ENCODE assay signal across 32 mouse cellular contexts in the genomic region with DNA sequence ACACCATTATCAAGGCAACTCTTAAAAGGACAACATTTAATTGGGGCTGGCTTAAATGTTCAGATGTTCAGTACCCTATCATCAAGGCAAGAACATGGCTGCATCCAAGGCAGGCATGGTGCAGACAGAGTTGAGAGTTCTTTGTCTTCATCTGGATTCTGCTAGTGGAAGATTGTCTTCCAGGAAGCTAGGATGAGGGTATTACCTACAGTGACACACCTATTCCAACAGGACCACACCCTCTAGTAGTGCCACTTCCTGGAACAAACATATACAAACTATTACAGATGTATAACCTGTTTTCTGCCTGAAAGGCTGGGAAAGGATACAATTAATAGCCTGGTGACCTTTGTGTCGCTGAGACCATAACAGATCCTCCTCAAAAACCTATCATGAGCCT. TPM values are rescaled to one million over a fixed set of nuclear protein-coding genes. Genes with fewer than 3 reads are reported as not detected.
DNase-seq lines count a peak whose midpoint lies in the region; ATAC-seq and TF ChIP-seq lines count a peak whose summit lies in the region.
"Had no signal": no experiment of that assay in that cellular context is flagged by ENCODE, and none has a peak within 500 bp of the region (broad histone marks: within the 10 kb centered on the region; RNA-seq: fewer than 3 reads in every experiment).

No protein-coding gene starts in this region.

- 70% methylated on average over 1 of the region's 1 CpGs for WGBS in liver, embryonic 12.5 days (ENCODE audit: insufficient replicate concordance)
- 74% methylated on average over 1 of the region's 1 CpGs for WGBS in intestine, postnatal 0 days
- 61% methylated on average over 1 of the region's 1 CpGs for WGBS in liver, embryonic 14.5 days (ENCODE audit: insufficient replicate concordance)

- no peak for TF ChIP-seq CTCF in intestine, postnatal 0 days (IDR thresholded peaks at IDR 0.05; ENCODE audit: low read depth)
- no peak for TF ChIP-seq CTCF in liver, embryonic 14.5 days (IDR thresholded peaks at IDR 0.05; ENCODE audit: low read depth)
- no peak for TF ChIP-seq CTCF in layer of hippocampus, adult 2 months (conservative IDR thresholded peaks at IDR 0.05)

- H3K4me2 ChIP-seq in liver, embryonic 12.5 days = no peak overlapping the region
- no peak overlapping the region for H3K4me2 ChIP-seq in intestine, postnatal 0 days (replicated peaks; ENCODE audit: low read depth)
- H3K4me2 ChIP-seq in liver, embryonic 14.5 days (ENCODE audit: low read depth) = no peak overlapping the region
- H3K4me2 ChIP-seq: forebrain, embryonic 13.5 days; hindbrain, embryonic 12.5 days; hindbrain, embryonic 15.5 days had no signal

- H3K9me3 ChIP-seq in liver, embryonic 12.5 days (replicated peaks) = no peaks in the 10 kb centered on the region
- no peaks in the 10 kb centered on the region for H3K9me3 ChIP-seq in intestine, postnatal 0 days (ENCODE audit: control insufficient read depth)
- no peaks in the 10 kb centered on the region for H3K9me3 ChIP-seq in liver, embryonic 14.5 days (ENCODE audit: control insufficient read depth, low read length)
- H3K9me3 ChIP-seq: forebrain, embryonic 10.5 days; forebrain, embryonic 13.5 days; hindbrain, embryonic 12.5 days; hindbrain, embryonic 15.5 days had no signal

- peak; percentile 90 for ATAC-seq in liver, embryonic 12.5 days
- ATAC-seq in intestine, postnatal 0 days = peak; percentile 49
- ATAC-seq in liver, embryonic 14.5 days (ENCODE audit: insufficient read depth) = peak; percentile 71
- ATAC-seq: activated CD4-positive, CD25-positive, alpha-beta regulatory T cell, adult 4 months; forebrain, embryonic 13.5 days; forebrain, embryonic 16.5 days had no signal

- H3K9ac ChIP-seq in liver, embryonic 12.5 days = no peak overlapping the region
- no peak overlapping the region for H3K9ac ChIP-seq in intestine, postnatal 0 days (ENCODE audit: low read depth, low read length)
- H3K9ac ChIP-seq in liver, embryonic 14.5 days (replicated peaks) = no peak overlapping the region
- H3K9ac ChIP-seq: forebrain, embryonic 13.5 days; hindbrain, embryonic 12.5 days; hindbrain, embryonic 15.5 days had no signal

- no peaks in the 10 kb centered on the region for H3K27me3 ChIP-seq in liver, embryonic 12.5 days (replicated peaks)
- H3K27me3 ChIP-seq in intestine, postnatal 0 days (replicated peaks; ENCODE audit: control insufficient read depth, insufficient read depth, low read length) = no peaks in the 10 kb centered on the region
- no peaks in the 10 kb centered on the region for H3K27me3 ChIP-seq in liver, embryonic 14.5 days (ENCODE audit: control insufficient read depth, insufficient read depth, low read length)
- H3K27me3 ChIP-seq: forebrain, embryonic 13.5 days; hindbrain, embryonic 12.5 days; hindbrain, embryonic 15.5 days had no signal

- DNase-seq in liver = no peak
- DNase-seq in liver, embryonic 14.5 days (ENCODE audit: low read depth in 3 of 3, low spot score in 3 of 3) = peak in 1 of 3 experiments; percentile 31
- no peak for DNase-seq in layer of hippocampus, adult 2 months (ENCODE audit: low spot score in 2 of 2)
- no peak for DNase-seq in frontal cortex, postnatal 25 days (ENCODE audit: low spot score in 2 of 2)
- no peak for DNase-seq in layer of hippocampus, adult 9-10 months (ENCODE audit: low spot score)
- DNase-seq: adrenal gland, adult 8-10 months; adrenal gland, postnatal 25 days; cerebellum, adult 11-12 months; cerebellum, adult 8-10 months; cerebellum, postnatal 10 days; cerebellum, postnatal 36 days; gastrocnemius, postnatal 25 days; heart, adult 18-20 months had no signal

- H3K4me3 ChIP-seq in liver, embryonic 12.5 days = no peak overlapping the region
- no peak overlapping the region for H3K4me3 ChIP-seq in intestine, postnatal 0 days (ENCODE audit: low read depth, low read length)
- no peak overlapping the region for H3K4me3 ChIP-seq in liver, embryonic 14.5 days (ENCODE audit: insufficient read depth in 1 of 2, low read depth in 2 of 2, low read length in 2 of 2)
- H3K4me3 ChIP-seq in layer of hippocampus, adult 2 months = no peak overlapping the region
- H3K4me3 ChIP-seq: forebrain, embryonic 10.5 days; forebrain, embryonic 13.5 days; hindbrain, embryonic 12.5 days; hindbrain, embryonic 15.5 days had no signal

- H3K4me1 ChIP-seq in liver, embryonic 12.5 days = peaks cover 28% of the 10 kb centered on the region
- no peaks in the 10 kb centered on the region for H3K4me1 ChIP-seq in intestine, postnatal 0 days (replicated peaks; ENCODE audit: control insufficient read depth, insufficient read depth, low read length)
- peaks cover 11 to 23% of the 10 kb centered on the region in 2 experiments for H3K4me1 ChIP-seq in liver, embryonic 14.5 days (replicated peaks; ENCODE audit: control insufficient read depth in 2 of 2, insufficient read depth in 2 of 2, low read length in 1 of 2)
- H3K4me1 ChIP-seq: forebrain, embryonic 10.5 days; forebrain, embryonic 13.5 days; hindbrain, embryonic 12.5 days; hindbrain, embryonic 15.5 days had no signal

- no peak overlapping the region for H3K27ac ChIP-seq in liver, embryonic 12.5 days
- H3K27ac ChIP-seq in intestine, postnatal 0 days (ENCODE audit: low read depth, low read length) = no peak overlapping the region
- H3K27ac ChIP-seq in liver, embryonic 14.5 days = no peak overlapping the region
- no peak overlapping the region for H3K27ac ChIP-seq in layer of hippocampus, adult 2 months
- H3K27ac ChIP-seq: forebrain, embryonic 10.5 days; forebrain, embryonic 13.5 days; hindbrain, embryonic 12.5 days; hindbrain, embryonic 15.5 days had no signal

- H3K36me3 ChIP-seq in liver, embryonic 12.5 days = no peaks in the 10 kb centered on the region
- no peaks in the 10 kb centered on the region for H3K36me3 ChIP-seq in intestine, postnatal 0 days (ENCODE audit: control insufficient read depth, insufficient read depth)
- H3K36me3 ChIP-seq in liver, embryonic 14.5 days (replicated peaks; ENCODE audit: control insufficient read depth, insufficient read depth, low read depth) = no peaks in the 10 kb centered on the region
- H3K36me3 ChIP-seq: forebrain, embryonic 10.5 days; hindbrain, embryonic 12.5 days; hindbrain, embryonic 15.5 days had no signal

- no peak for TF ChIP-seq EP300 in liver, embryonic 14.5 days (IDR thresholded peaks at IDR 0.05; ENCODE audit: low read depth)

RNA-seq across cellular contexts. Expression of gene Hsd3b1, which starts 10.7 kb away (rescaled TPM):
- 11.0 and 11.7 TPM in 2 replicates for polyA plus RNA-seq in liver, embryonic 12.5 days (2016; fragmentation: Nextera tagmentation; extraction: Ambion mirVana)
- 0.31 and 0.42 TPM in 2 replicates for polyA plus RNA-seq in intestine, postnatal 0 days (2015; fragmentation: Nextera tagmentation; extraction: Ambion mirVana)
- polyA plus RNA-seq in liver, embryonic 14.5 days (2012; rRNA removed) = 9.7 and 12.9 TPM in 2 replicates
- 15.8 and 16.8 TPM in 2 replicates for polyA plus RNA-seq in liver, embryonic 14.5 days (2014; fragmentation: Nextera tagmentation; extraction: Ambion mirVana)
- total RNA-seq in layer of hippocampus, adult 2 months (2021) = not detected
- total RNA-seq: gastrocnemius, postnatal 25 days; heart, adult 18-20 months; heart, postnatal 25 days; hematopoietic stem cell, adult 5-6 weeks had no signal
- polyA plus RNA-seq: activated CD4-positive, CD25-positive, alpha-beta regulatory T cell, adult 4 months; cortical plate, adult 2 months; embryonic facial prominence, embryonic 14.5 days; forebrain, embryonic 13.5 days; forebrain, embryonic 16.5 days; gonadal fat pad, adult 2 months; heart, embryonic 14.5 days; heart, postnatal 0 days; hindbrain, embryonic 15.5 days had no signal

RNA-seq across cellular contexts. Expression of gene Hsd3b6, which starts 34.7 kb away (rescaled TPM):
- polyA plus RNA-seq in liver, embryonic 12.5 days (2016; fragmentation: Nextera tagmentation; extraction: Ambion mirVana) = 45.7 and 53.1 TPM in 2 replicates
- not detected in 2 replicates for polyA plus RNA-seq in intestine, postnatal 0 days (2015; fragmentation: Nextera tagmentation; extraction: Ambion mirVana)
- 3.5 and 3.8 TPM in 2 replicates for polyA plus RNA-seq in liver, embryonic 14.5 days (2012; rRNA removed)
- 3.9 and 7.0 TPM in 2 replicates for polyA plus RNA-seq in liver, embryonic 14.5 days (2014; fragmentation: Nextera tagmentation; extraction: Ambion mirVana)
- total RNA-seq in layer of hippocampus, adult 2 months (2021) = not detected
- total RNA-seq: ES-E14; gastrocnemius, adult 8-10 months; gastrocnemius, postnatal 25 days; heart, adult 18-20 months; heart, postnatal 25 days; hematopoietic stem cell, adult 5-6 weeks had no signal
- polyA plus RNA-seq: activated CD4-positive, CD25-positive, alpha-beta regulatory T cell, adult 4 months; cortical plate, adult 2 months; gonadal fat pad, adult 2 months; heart, postnatal 0 days had no signal

RNA-seq across cellular contexts. Expression of gene Hao2, which starts 44.1 kb away (rescaled TPM):
- 0.71 and 0.88 TPM in 2 replicates for polyA plus RNA-seq in liver, embryonic 12.5 days (2016; fragmentation: Nextera tagmentation; extraction: Ambion mirVana)
- 32.5 and 33.9 TPM in 2 replicates for polyA plus RNA-seq in intestine, postnatal 0 days (2015; fragmentation: Nextera tagmentation; extraction: Ambion mirVana)
- polyA plus RNA-seq in liver, embryonic 14.5 days (2012; rRNA removed) = 1.9 and 2.5 TPM in 2 replicates
- polyA plus RNA-seq in liver, embryonic 14.5 days (2014; fragmentation: Nextera tagmentation; extraction: Ambion mirVana) = 6.1 and 7.2 TPM in 2 replicates
- total RNA-seq in layer of hippocampus, adult 2 months (2021) = not detected
- total RNA-seq: ES-E14; gastrocnemius, adult 8-10 months; gastrocnemius, postnatal 25 days; heart, adult 18-20 months; heart, postnatal 25 days; hematopoietic stem cell, adult 5-6 weeks had no signal
- polyA plus RNA-seq: activated CD4-positive, CD25-positive, alpha-beta regulatory T cell, adult 4 months; brain, embryonic 14.5 days; cortical plate, adult 2 months; embryonic facial prominence, embryonic 11.5 days; embryonic facial prominence, embryonic 14.5 days; forebrain, embryonic 10.5 days; forebrain, embryonic 16.5 days; heart, embryonic 14.5 days; heart, postnatal 0 days; hindbrain, embryonic 12.5 days had no signal
